Mouse (Mus musculus) thymus, adult 2 months (tissue): ENCODE measurements around the gene Ubr2.

ENCODE experiments used
- CTCF ChIP-seq: fragments of 200-500 bp; IDR thresholded peaks from 2 replicates; pipeline ENCODE4 v1.5.1; 2012; ENCODE audit warnings: mild to moderate bottlenecking, control low read depth, low read length, moderate library complexity, borderline replicate concordance; ENCODE audit not compliant: control insufficient read depth, poor library complexity, insufficient read depth; ENCODE audit errors: extremely low read depth
- POLR2A ChIP-seq: fragments of 200-500 bp; IDR thresholded peaks from 2 replicates; pipeline ENCODE4 v1.6.1; 2012; ENCODE audit warnings: mild to moderate bottlenecking, low read length, control low read depth, moderate library complexity; ENCODE audit not compliant: control insufficient read depth, poor library complexity, insufficient read depth; ENCODE audit errors: extremely low read depth

DNA sequence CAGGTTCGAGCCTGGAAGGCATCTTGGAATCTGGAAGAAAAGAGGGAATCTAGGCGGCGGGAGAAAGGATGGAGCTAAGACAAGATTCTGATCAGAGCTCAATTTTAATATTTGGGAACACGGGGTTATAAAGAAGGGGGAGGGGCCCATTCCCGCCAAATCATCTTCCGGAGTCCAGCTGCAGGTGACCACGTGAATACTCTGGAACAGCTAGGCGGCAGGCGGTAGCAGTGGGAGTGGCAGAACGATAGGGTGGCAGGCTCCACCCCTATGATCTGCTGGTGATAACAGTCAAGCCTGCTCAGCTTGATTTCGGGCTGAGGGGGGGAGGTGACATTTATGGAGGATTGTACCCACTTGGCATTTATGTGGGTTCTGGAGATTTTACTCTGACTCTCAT, 2.5 kb upstream of the Ubr2 start:
- TF ChIP-seq CTCF, result no peak
- no peak for TF ChIP-seq POLR2A
